In the genomic region with DNA sequence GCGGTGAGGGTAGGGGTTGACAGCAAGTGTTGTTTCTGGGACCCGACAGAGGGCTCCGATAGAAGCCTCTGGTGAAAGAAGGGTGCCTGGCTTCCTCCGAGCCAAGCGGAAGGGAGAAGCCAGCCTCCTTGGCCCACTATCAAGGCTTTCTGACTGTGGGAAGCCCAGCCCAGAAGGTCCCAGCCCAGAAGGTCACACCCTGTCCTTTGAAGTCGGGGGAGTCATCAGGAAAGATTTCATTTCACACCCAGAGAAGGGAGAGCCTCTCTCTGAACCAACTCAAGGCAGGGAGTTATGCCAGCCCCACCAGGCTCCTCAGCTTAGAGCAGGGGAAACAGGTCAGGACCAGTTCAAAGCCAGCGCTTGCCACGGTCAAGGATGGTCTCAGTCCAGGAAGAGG, we compare ENCODE assay signal across 9 mouse cellular contexts.
DNase-seq lines count a peak whose midpoint lies in the region; ATAC-seq lines count a peak whose summit lies in the region.
"Had no signal": no experiment of that assay in that cellular context is flagged by ENCODE, and none has a peak within 500 bp of the region (broad histone marks: within the 10 kb centered on the region; RNA-seq: fewer than 3 reads in every experiment).

No protein-coding gene starts in this region.

- H3K36me3 ChIP-seq in forebrain, embryonic 10.5 days (replicated peaks): no peaks in the 10 kb centered on the region
- H3K36me3 ChIP-seq in forebrain, embryonic 12.5 days (replicated peaks): no peaks in the 10 kb centered on the region
- no peaks in the 10 kb centered on the region for H3K36me3 ChIP-seq in heart, embryonic 15.5 days
- H3K36me3 ChIP-seq: liver, embryonic 13.5 days had no signal

- 0 out of 2 replicates have a peak, but pooled peaks cover under 1% of the 10 kb centered on the region for H3K27me3 ChIP-seq in forebrain, embryonic 10.5 days (ENCODE audit: poor library complexity, severe bottlenecking)
- H3K27me3 ChIP-seq in forebrain, embryonic 12.5 days: no peaks in the 10 kb centered on the region
- H3K27me3 ChIP-seq in heart, embryonic 15.5 days: no peaks in the 10 kb centered on the region

- WGBS in forebrain, embryonic 10.5 days: 89% methylated on average over 8 of the region's 8 CpGs
- WGBS in forebrain, embryonic 12.5 days: 95% methylated on average over 8 of the region's 8 CpGs
- WGBS in heart, embryonic 15.5 days: 49% methylated on average over 8 of the region's 8 CpGs

- no peak overlapping the region for H3K4me3 ChIP-seq in forebrain, embryonic 10.5 days
- H3K4me3 ChIP-seq in forebrain, embryonic 12.5 days (replicated peaks): no peak overlapping the region
- no peak overlapping the region for H3K4me3 ChIP-seq in heart, embryonic 15.5 days
- H3K4me3 ChIP-seq: liver, embryonic 13.5 days had no signal

- H3K9me3 ChIP-seq in forebrain, embryonic 10.5 days: peaks cover 4% of the 10 kb centered on the region; the same call in 1 of the 2 replicates
- peaks cover 2% of the 10 kb centered on the region; the same call in 1 of the 2 replicates for H3K9me3 ChIP-seq in forebrain, embryonic 12.5 days
- no peaks in the 10 kb centered on the region for H3K9me3 ChIP-seq in heart, embryonic 15.5 days (replicated peaks)

- 0 out of 2 replicates have a peak overlapping the region, but pooled peaks have one; percentile 30 for H3K27ac ChIP-seq in forebrain, embryonic 10.5 days
- H3K27ac ChIP-seq in forebrain, embryonic 12.5 days: no peak overlapping the region
- H3K27ac ChIP-seq in heart, embryonic 15.5 days: no peak overlapping the region
- H3K27ac ChIP-seq: liver, embryonic 13.5 days had no signal

- no peak overlapping the region for H3K4me2 ChIP-seq in forebrain, embryonic 12.5 days
- H3K4me2 ChIP-seq in heart, embryonic 15.5 days: no peak overlapping the region
- H3K4me2 ChIP-seq: liver, embryonic 13.5 days had no signal

- H3K9ac ChIP-seq in forebrain, embryonic 12.5 days: no peak overlapping the region
- no peak overlapping the region for H3K9ac ChIP-seq in heart, embryonic 15.5 days
- H3K9ac ChIP-seq: liver, embryonic 13.5 days had no signal

- peaks cover 13% of the 10 kb centered on the region for H3K4me1 ChIP-seq in forebrain, embryonic 10.5 days
- H3K4me1 ChIP-seq in forebrain, embryonic 12.5 days: 0 out of 2 replicates have a peak, but pooled peaks cover 4% of the 10 kb centered on the region
- H3K4me1 ChIP-seq in heart, embryonic 15.5 days (replicated peaks): peaks cover 13% of the 10 kb centered on the region
- H3K4me1 ChIP-seq: liver, embryonic 13.5 days had no signal

- ATAC-seq in forebrain, embryonic 12.5 days (ENCODE audit: low FRiP score): no peak
- ATAC-seq in heart, embryonic 15.5 days (replicated peaks; ENCODE audit: insufficient number of reproducible peaks, insufficient read depth, low FRiP score, low read depth): peak; percentile 42; the same call in 1 of the 2 replicates
- no peak for ATAC-seq in inflammation-experienced regulatory T-cells, adult 6 months

- no peak for DNase-seq in forebrain, embryonic 10.5 days (ENCODE audit: extremely low spot score, low spot score)
- peak; percentile 93 to 96 for DNase-seq in adrenal gland, adult (ENCODE audit: inconsistent age in 2 of 2, low spot score in 1 of 2)
- DNase-seq in lung, postnatal 10 days: peak; percentile 93
- DNase-seq in liver: no peak
- no peak for DNase-seq in cerebellum, adult 9-11 months
- DNase-seq: liver, embryonic 13.5 days had no signal

Comparison
In these comparisons a context has a peak if more than half of its experiments do, and no peak if none do; other contexts are left out.
1. DNase-seq: peak in adrenal gland, adult (2 of 2) and lung, postnatal 10 days (single experiment); none in forebrain, embryonic 10.5 days (single experiment), liver (single experiment) and cerebellum, adult 9-11 months (single experiment).